Mouse (Mus musculus): ENCODE measurements at regions not wholly inside any gene's neighbourhood (a gene's known extent, or its start where the extent isn't known, plus 50 kb on each side); places are given as distances from the start of the nearest gene placed in this dataset.

DNA sequence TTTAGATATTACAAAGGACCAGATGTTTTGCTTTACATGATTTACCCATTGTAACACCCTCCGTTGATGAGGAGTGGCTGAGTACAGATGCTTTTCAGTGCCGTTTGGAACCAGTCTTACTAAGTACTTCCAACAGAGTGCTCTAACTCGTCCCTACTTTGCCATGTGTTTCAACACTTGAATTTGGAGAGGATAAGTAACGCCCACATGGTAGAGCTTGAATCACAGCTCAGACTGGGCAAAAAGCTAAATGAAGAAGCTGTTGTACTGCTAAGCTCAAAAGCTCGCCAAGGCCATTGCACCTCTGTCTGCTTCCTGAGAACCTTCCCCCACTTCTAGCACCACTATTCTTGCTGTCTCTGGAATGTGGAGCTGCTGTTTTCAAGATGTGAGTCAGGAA lies 471.1 kb downstream of the Nfib start:
- no peak for DNase-seq

DNA sequence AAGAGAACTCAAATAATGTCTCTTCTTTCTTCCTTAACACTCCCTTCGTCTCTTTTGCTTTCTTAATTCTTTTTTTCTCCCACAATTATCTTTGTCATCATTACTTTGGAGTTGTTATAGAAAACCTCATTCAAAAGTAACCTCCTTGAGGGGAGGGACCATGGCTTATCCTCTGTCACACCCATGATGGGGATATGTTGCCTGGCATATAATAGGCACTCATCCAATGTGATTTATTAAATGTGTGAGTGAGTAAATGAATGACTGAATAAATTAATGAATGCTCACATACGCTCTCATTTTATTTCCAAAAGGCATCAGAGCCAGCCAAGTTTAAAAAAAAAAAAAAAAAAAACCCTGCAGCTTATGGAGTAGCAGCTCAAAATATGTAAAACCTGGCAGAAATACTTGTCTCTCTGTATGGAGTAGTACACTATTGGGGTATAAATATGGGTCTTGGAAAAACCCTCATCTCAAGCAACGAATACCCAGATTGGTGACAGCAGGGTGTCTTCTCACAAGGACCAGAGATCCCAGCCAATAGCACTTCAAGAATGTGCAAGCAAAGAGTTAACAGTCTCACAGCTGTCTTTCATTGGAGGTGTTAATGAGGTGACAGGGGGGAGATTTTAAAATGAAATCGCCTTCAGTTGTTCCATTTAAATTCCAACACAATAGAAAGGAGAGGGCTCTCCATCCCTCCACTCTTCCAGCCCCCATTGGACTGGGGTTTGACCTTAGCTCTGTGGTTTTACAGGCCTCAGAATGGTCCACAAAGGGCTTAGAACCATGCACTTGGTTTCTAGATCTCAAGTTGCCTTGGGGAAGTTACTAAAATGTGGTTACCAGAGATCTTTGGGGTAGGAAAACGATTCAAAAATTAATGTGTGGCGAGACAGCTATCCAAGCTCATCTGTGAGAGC lies 479.1 kb downstream of the Nfib start:
- DNase-seq, result no peak

DNA sequence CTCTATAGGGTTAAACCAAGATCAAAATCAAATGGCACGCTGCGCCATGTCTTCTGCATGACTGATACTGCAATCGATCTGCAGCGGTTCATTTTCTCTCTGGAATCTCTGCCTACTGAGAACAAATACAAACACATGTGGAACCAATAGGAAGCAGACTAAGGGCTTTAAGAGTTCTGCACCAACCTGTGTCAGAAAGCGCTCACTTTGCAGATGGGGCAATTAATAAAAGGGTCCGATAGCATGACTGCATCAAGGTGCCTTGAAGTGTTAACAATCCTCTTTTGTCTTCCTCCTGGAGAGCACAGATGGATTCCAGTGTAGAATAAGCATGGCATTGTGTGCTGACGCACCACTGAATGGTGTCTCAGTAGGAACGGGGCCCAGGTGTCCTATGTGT lies 484.8 kb downstream of the Nfib start:
- no peak for DNase-seq

DNA sequence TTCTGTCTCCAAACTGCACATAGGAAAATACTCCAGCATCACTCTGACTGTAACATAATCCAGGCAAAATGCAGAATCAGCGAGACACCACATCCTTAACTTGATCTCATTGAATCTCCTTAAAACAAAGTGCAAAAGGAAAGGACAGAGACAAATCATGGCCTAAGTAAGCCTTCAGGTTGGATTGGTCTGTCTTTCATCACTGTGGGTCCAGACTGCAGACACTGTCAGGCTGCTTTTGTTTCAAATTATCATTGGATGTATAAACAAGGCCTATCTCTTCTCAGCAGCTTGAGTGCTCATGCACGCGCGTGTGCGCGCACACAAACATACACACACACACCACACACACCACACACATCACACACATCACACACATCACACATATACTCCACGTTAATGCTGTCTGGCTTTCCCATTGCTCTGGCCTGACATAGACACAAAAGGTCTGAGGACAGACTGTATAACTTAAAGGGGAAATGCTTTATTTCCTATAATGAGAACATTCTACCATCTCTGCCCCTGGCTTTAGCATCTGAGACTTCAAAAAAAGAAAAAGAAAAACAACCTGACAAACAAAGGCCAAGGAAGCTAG lies 485.3 kb downstream of the Nfib start:
- no peak for DNase-seq

DNA sequence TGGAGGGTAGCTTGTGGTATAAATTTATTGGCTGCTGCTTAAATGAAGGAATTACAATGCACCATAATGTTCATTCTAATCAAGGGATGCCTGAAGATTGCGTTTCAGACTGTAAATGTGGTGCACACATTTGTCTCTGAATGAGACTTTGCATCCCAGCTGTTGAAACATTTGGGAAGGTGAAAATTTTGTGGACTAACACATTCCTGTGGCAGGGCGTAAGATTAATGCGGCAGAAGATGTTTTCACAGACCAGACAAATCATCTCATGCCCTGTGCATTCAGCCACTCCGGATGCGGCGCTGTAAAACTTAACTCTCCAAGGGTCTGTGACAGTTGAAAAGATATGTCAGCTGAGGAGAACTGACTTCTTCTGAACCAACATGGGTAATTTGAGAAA lies 486.9 kb downstream of the Nfib start:
- DNase-seq, result no peak

DNA sequence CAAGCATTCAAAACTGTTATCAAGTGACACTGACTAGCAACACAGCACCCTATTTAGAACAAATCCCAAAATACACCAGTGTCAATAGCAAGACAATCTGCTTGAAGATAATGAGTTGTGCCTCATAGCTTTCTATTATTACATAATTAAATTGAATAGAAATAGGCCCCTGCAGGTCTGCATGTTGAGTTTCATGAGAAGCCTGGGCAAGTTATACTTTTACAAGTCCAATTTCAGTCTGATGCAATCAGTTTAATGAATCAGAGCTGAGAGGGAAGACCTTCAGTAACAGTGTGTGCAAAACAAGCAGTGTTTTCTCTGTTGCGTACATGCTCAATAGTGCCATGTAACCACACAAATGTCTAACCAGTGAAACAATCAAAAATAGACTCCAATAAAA lies 498.5 kb downstream of the Nfib start:
- DNase-seq, result no peak

GRCm38 (mm10) chr4:82200306-82200705 lies 505.2 kb downstream of the Nfib start:
- DNase-seq, result no peak

- DNase-seq, result no peak
Measured at GRCm38 (mm10) chr4:82199118-82199517, 506.4 kb downstream of the Nfib start.

GRCm38 (mm10) chr4:82197611-82198010 lies 507.9 kb downstream of the Nfib start:
- DNase-seq, result no peak

- DNase-seq, result no peak
Measured at GRCm38 (mm10) chr4:82196024-82196647, 509.4 kb downstream of the Nfib start.

- no peak for DNase-seq
Measured at GRCm38 (mm10) chr4:82193905-82194304, 511.6 kb downstream of the Nfib start.

- no peak for DNase-seq
Measured at GRCm38 (mm10) chr4:82186892-82187291, 518.7 kb downstream of the Nfib start.

- DNase-seq, result no peak
Measured at GRCm38 (mm10) chr4:82183974-82184373, 521.6 kb downstream of the Nfib start.

GRCm38 (mm10) chr4:82178112-82178511 lies 527.4 kb downstream of the Nfib start:
- no peak for DNase-seq

DNA sequence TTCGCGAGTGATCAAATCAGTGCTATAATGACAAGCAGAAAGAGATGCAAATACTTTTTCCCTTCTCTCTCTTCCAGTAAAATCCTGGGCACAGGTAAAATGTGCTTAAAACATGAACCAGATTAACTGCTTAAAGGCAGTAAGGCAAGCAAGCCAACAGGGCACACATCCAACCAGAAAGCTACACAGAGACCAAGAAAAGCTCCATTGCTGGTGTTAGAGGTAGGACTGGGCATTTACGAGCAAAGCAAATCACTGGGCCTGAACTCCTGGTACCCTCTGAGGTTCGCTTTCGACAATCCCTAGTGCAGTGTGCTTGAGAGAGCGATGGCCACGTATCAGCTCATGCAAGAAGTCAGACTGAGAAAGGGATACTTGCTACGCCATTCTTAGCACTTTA lies 528.8 kb downstream of the Nfib start:
- DNase-seq, result no peak

DNA sequence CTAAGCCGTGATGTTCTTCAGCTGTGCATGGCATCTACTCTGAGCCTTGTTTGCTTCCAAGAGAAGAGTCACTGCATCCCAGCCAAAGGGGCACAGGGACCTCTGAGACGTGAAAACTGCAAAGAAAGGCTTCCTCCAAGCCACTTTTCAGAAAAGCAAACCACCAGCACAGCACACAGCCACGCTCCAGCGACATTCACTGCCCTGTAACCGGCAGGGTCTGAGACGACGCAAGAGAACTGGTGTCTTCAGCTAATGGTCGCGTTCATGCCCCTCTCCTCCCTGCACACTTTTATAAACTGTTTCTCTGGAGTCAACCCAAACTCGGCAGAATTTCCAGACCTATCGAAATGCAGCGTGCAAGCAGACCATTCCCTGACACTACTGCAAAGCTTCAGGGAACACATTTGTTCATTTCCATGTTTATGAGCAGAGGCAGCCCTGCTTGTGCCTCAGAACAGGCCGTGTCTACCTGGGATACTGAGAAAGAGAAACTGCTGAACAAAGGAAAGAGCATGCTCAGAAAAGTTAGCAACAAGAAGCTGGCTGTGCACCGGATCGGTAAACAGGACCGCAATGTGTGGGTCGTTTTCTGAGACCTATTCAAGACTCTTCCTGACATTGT lies 532.0 kb downstream of the Nfib start:
- no peak for DNase-seq

- no peak for DNase-seq
Measured at GRCm38 (mm10) chr4:82170930-82171329, 534.6 kb downstream of the Nfib start.

DNA sequence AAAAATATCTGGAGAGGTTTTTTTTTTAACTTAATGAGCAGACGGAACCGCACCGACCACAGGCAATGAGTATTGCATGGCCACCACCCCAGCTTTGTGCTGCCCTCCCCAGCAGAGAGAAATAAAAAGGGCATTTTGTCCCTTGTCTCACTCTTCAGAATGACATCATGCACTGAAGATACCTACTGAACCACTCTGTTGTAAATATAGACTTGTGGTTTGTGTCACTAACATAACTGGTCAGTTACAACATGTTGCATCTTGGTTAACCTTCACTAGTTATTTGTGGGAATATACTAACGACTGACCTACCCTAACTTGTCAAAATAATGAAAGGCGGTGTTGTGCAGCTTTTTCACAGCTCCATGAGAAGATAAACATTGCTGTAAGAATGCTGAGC lies 537.5 kb downstream of the Nfib start:
- no peak for DNase-seq

DNA sequence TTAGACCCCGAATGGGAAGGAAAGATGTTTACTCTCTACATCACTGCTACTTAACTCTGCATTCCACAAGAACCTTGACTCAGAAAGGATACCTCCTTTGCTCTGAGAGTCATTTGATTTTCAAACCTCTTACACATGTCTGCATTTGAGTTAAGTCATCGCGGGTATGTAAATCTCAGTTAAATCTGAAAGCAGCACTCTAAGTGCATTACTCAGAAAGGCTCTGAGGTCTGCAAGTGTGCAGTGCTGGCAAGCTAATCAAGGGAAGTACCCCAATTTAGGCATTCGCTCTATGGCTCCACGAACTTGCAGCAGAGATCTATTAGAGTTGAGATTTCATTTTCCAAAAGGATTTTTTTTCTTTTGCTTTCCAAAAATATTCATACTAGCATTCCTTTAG lies 538.2 kb downstream of the Nfib start:
- no peak for DNase-seq

DNA sequence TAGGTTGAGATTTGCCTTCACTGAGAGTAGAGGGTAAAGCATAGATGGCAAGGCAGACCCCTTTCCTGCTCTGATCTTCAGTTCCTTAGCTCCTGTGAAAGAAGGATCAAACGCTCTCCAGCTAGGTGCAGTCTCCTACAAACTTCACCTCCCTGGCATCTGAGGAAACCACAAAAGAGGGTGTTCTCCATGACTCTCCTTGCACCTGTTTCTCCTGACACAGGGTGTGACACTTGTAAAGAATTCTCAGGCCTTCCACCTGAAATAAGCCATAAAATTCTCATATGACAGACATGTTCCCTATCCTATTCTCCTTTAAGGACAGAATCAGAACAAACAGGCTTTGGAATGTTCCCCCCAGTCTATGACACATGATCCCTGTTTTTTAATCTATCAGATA lies 538.7 kb downstream of the Nfib start:
- no peak for DNase-seq

- DNase-seq, result no peak
Measured at GRCm38 (mm10) chr4:82166087-82166486, 539.5 kb downstream of the Nfib start.

DNA sequence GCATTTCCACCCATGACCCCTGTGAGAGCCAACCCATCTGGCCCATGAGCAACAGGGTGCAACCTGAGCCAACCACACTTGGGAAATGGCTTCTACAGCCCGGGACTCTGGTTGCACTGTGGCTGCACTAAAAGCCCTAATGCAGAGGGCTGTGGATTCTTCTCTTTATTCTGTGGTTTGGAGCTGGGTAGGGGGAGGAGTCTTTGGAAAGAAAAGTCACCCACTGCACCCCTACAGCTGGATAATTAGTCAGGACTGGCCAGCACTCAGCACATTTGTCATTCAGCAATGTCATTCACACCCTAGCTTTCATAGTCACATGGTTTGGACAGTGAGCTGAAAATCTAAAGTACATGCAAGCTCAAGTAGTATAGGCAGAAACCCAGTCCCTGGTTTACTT lies 541.5 kb downstream of the Nfib start:
- no peak for DNase-seq

- DNase-seq, result no peak
Measured at GRCm38 (mm10) chr4:82161818-82162217, 543.7 kb downstream of the Nfib start.

DNA sequence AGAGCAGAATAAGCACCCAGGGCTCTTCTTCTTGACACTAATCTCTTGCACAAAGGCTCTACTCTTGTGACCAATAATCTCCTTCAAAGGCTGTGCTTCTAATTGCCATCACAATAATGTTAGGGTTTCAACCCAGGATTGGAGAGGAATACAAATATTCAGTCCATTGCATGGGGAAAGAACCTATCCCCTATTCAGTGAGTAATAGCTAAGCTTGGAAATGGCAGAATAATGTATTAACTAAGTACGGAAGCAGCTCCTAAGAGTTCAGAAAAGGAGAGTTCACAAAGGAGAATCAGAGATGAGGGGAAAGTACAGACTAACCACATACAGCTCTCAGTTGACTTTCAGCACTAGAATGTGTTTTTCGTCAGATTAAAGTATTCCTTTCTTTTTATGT lies 544.3 kb downstream of the Nfib start:
- DNase-seq, result no peak

Data from cerebellum, adult 11-12 months (tissue).